Mouse (Mus musculus): ENCODE measurements around the gene Olfr126.

Gene Olfr126

GRCm38 (mm10) chr17:37847183-37847582, at the start of gene Olfr126:
Olfr126 (plus strand) TSS chr17:37847483.
- DNase-seq (ENCODE audit: low spot score in 2 of 2): no peak

- DNase-seq (ENCODE audit: low spot score in 2 of 2): no peak
Observed at GRCm38 (mm10) chr17:37799588-37799987, 47.7 kb upstream of the Olfr126 start, which contains the start of gene Olfr124. Olfr124 (plus strand) TSS chr17:37799888.

GRCm38 (mm10) chr17:37832649-37833048, 14.6 kb upstream of the Olfr126 start, which contains the start of gene Olfr125:
Olfr125 (plus strand) TSS chr17:37832949.
- no peak for DNase-seq (ENCODE audit: low spot score in 2 of 2)

GRCm38 (mm10) chr17:37863901-37864300, 16.6 kb downstream of the Olfr126 start:
- DNase-seq (ENCODE audit: low spot score in 2 of 2): no peak

GRCm38 (mm10) chr17:37869676-37870205, 22.5 kb downstream of the Olfr126 start:
- DNase-seq (ENCODE audit: low spot score in 2 of 2): no peak

DNA sequence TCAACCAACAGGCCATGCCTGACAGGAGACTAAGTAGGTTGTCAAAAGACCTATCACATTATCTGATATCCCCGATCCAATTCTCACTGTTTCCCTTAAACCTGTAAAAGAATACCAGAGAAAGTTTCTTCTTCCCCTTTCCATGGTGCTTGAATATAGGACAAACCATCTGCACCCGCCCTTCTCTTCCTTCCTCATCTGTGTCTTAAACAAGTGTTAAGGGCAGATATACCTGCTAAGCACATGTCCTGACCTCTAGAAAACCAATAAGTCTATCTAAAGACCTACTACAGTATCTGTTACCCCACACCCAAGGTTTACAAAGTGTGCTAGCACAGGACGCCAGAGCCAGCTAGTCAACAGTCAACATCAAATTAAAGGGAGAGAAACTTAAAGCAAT, 26.5 kb downstream of the Olfr126 start:
- no peak for DNase-seq (ENCODE audit: low spot score in 2 of 2)

- DNase-seq (ENCODE audit: low spot score in 2 of 2): no peak
Observed at GRCm38 (mm10) chr17:37900137-37900536, 52.9 kb downstream of the Olfr126 start, which contains the start of gene Olfr127. Olfr127 (plus strand) TSS chr17:37900437.
